Mouse (Mus musculus): Measurements from ENCODE around the gene 6330403K07Rik. TPM values are rescaled to one million over a fixed set of nuclear protein-coding genes. Genes with fewer than 3 reads are reported as not detected.

Gene 6330403K07Rik
- polyA plus RNA-seq (2015; fragmentation: Nextera tagmentation; extraction: Ambion mirVana), result 151 and 165 TPM in 2 replicates

- Histone ChIP-seq H3K36me3 (peaks cover 1% of the 10 kb centered on the region; the same call in 1 of the 2 replicates), H3K4me1 (0 out of 2 replicates have a peak, but pooled peaks cover 13% of the 10 kb centered on the region), H3K27me3 (no peaks in the 10 kb centered on the region), H3K27ac (peak within 1 kb of the TSS; percentile 93), H3K4me3 (peak within 1 kb of the TSS; percentile 64), H3K4me2 (peak within 1 kb of the TSS; percentile 78), H3K9me3 (no peaks in the 10 kb centered on the region), H3K9ac (peak within 1 kb of the TSS; percentile 60)
- WGBS, result under 1% methylated on average over 28 of the region's 31 CpGs
- peak; percentile 97 for ATAC-seq (ENCODE audit: insufficient number of reproducible peaks, low FRiP score, low TSS enrichment, low read depth)
These were observed at the start of gene 6330403K07Rik for GRCm38 (mm10) chr11:71033163-71033761. Gene 6330403K07Rik (minus strand): TSS chr11:71033513.

- Histone ChIP-seq H3K9ac (no peak overlapping the region), H3K36me3 (no peaks in the 10 kb centered on the region), H3K4me1 (no peaks in the 10 kb centered on the region), H3K9me3 (no peaks in the 10 kb centered on the region), H3K27me3 (no peaks in the 10 kb centered on the region), H3K4me2 (no peak overlapping the region), H3K4me3 (no peak overlapping the region), H3K27ac (no peak overlapping the region)
- no peak for ATAC-seq (ENCODE audit: insufficient number of reproducible peaks, low FRiP score, low TSS enrichment, low read depth)
- WGBS, result 77% methylated on average over 1 of the region's 1 CpGs
These were observed 43.0 kb upstream of the 6330403K07Rik start for GRCm38 (mm10) chr11:71076342-71076741.

- Histone ChIP-seq H3K4me2 (no peak overlapping the region), H3K27me3 (no peaks in the 10 kb centered on the region), H3K36me3 (no peaks in the 10 kb centered on the region), H3K4me1 (no peaks in the 10 kb centered on the region), H3K4me3 (no peak overlapping the region), H3K9ac (no peak overlapping the region), H3K9me3 (no peaks in the 10 kb centered on the region), H3K27ac (no peak overlapping the region)
- 12% methylated on average over 1 of the region's 1 CpGs for WGBS
- ATAC-seq (ENCODE audit: insufficient number of reproducible peaks, low FRiP score, low TSS enrichment, low read depth), result no peak
These were observed 19.2 kb upstream of the 6330403K07Rik start for GRCm38 (mm10) chr11:71052554-71052953.

GRCm38 (mm10) chr11:71039526-71040298, 6.4 kb upstream of the 6330403K07Rik start:
- Histone ChIP-seq H3K9ac (no peak overlapping the region), H3K36me3 (no peaks in the 10 kb centered on the region), H3K27me3 (no peaks in the 10 kb centered on the region), H3K4me3 (no peak overlapping the region), H3K27ac (no peak overlapping the region), H3K9me3 (no peaks in the 10 kb centered on the region), H3K4me2 (no peak overlapping the region), H3K4me1 (no peaks in the 10 kb centered on the region)
- ATAC-seq (ENCODE audit: insufficient number of reproducible peaks, low FRiP score, low TSS enrichment, low read depth), result no peak
- 95% methylated on average over 5 of the region's 5 CpGs for WGBS

- peak overlapping the region; percentile 60 for H3K9ac ChIP-seq
- no peaks in the 10 kb centered on the region for H3K27me3 ChIP-seq
- H3K4me3 ChIP-seq, result peak overlapping the region; percentile 64
- WGBS, result 4% methylated on average over 26 of the region's 26 CpGs
- H3K4me2 ChIP-seq, result peak overlapping the region; percentile 78
- H3K9me3 ChIP-seq, result no peaks in the 10 kb centered on the region
- no peak for ATAC-seq (ENCODE audit: insufficient number of reproducible peaks, low FRiP score, low TSS enrichment, low read depth)
- peak overlapping the region; percentile 93 for H3K27ac ChIP-seq
- 0 out of 2 replicates have a peak, but pooled peaks cover 13% of the 10 kb centered on the region for H3K4me1 ChIP-seq
- peaks cover 7% of the 10 kb centered on the region for H3K36me3 ChIP-seq
These were observed 686 bp downstream of the 6330403K07Rik start for GRCm38 (mm10) chr11:71032491-71033162.

GRCm38 (mm10) chr11:71032070-71032469, 1.2 kb downstream of the 6330403K07Rik start:
- peak overlapping the region; percentile 93 for H3K27ac ChIP-seq

GRCm38 (mm10) chr11:71029403-71030118, 3.8 kb downstream of the 6330403K07Rik start:
- H3K4me1 ChIP-seq, result 0 out of 2 replicates have a peak, but pooled peaks cover 13% of the 10 kb centered on the region

More at GRCm38 (mm10) chr11:71032070-71032469, 1.2 kb downstream of the 6330403K07Rik start:
- WGBS, result 52% methylated on average over 7 of the region's 7 CpGs
- Histone ChIP-seq H3K4me3 (peak overlapping the region; percentile 64), H3K4me1 (0 out of 2 replicates have a peak, but pooled peaks cover 13% of the 10 kb centered on the region), H3K9me3 (no peaks in the 10 kb centered on the region), H3K9ac (peak overlapping the region; percentile 60; the same call in 1 of the 2 replicates), H3K4me2 (peak overlapping the region; percentile 78), H3K27me3 (no peaks in the 10 kb centered on the region), H3K36me3 (peaks cover 13% of the 10 kb centered on the region)
- ATAC-seq (ENCODE audit: insufficient number of reproducible peaks, low FRiP score, low TSS enrichment, low read depth), result no peak

GRCm38 (mm10) chr11:71028280-71028679, 5.0 kb downstream of the 6330403K07Rik start:
- no peak overlapping the region for H3K27ac ChIP-seq
- H3K4me1 ChIP-seq, result 0 out of 2 replicates have a peak, but pooled peaks cover 13% of the 10 kb centered on the region
- no peak for ATAC-seq (ENCODE audit: insufficient number of reproducible peaks, low FRiP score, low TSS enrichment, low read depth)
- H3K4me3 ChIP-seq, result no peak overlapping the region
- H3K9ac ChIP-seq, result no peak overlapping the region
- 64% methylated on average over 3 of the region's 3 CpGs for WGBS
- no peaks in the 10 kb centered on the region for H3K9me3 ChIP-seq
- peaks cover 42% of the 10 kb centered on the region for H3K36me3 ChIP-seq
- no peak overlapping the region for H3K4me2 ChIP-seq
- no peaks in the 10 kb centered on the region for H3K27me3 ChIP-seq

More at GRCm38 (mm10) chr11:71029403-71030118, 3.8 kb downstream of the 6330403K07Rik start:
- Histone ChIP-seq H3K36me3 (peaks cover 37% of the 10 kb centered on the region), H3K27ac (no peak overlapping the region), H3K27me3 (no peaks in the 10 kb centered on the region), H3K4me3 (no peak overlapping the region), H3K9ac (no peak overlapping the region), H3K9me3 (no peaks in the 10 kb centered on the region), H3K4me2 (no peak overlapping the region)
- ATAC-seq (ENCODE audit: insufficient number of reproducible peaks, low FRiP score, low TSS enrichment, low read depth), result no peak
- 76% methylated on average over 3 of the region's 3 CpGs for WGBS

GRCm38 (mm10) chr11:71019201-71020068, 13.9 kb downstream of the 6330403K07Rik start, which contains the start of the genes Mis12 and Derl2:
Gene Mis12 (plus strand): TSS chr11:71019611.
Gene Derl2 (minus strand): TSS chr11:71019841.
- Histone ChIP-seq H3K9ac (peak within 1 kb of the TSS; percentile 96), H3K9me3 (no peaks in the 10 kb centered on the region), H3K36me3 (peaks cover 11% of the 10 kb centered on the region; the same call in 1 of the 2 replicates), H3K4me3 (peak within 1 kb of the TSS; percentile 80), H3K4me2 (peak within 1 kb of the TSS; percentile 65), H3K27ac (peak within 1 kb of the TSS; percentile 94), H3K27me3 (no peaks in the 10 kb centered on the region), H3K4me1 (peaks cover 25% of the 10 kb centered on the region)
- peak; percentile 100 for ATAC-seq (ENCODE audit: insufficient number of reproducible peaks, low FRiP score, low TSS enrichment, low read depth)
- under 1% methylated on average over 71 of the region's 71 CpGs for WGBS

GRCm38 (mm10) chr11:71018416-71019200, 14.7 kb downstream of the 6330403K07Rik start:
- peak; percentile 1; the same call in 1 of the 2 replicates for ATAC-seq (ENCODE audit: insufficient number of reproducible peaks, low FRiP score, low TSS enrichment, low read depth)
- peak overlapping the region; percentile 82 for H3K27ac ChIP-seq
- H3K36me3 ChIP-seq, result peaks cover 16% of the 10 kb centered on the region
- no peaks in the 10 kb centered on the region for H3K27me3 ChIP-seq
- H3K4me1 ChIP-seq, result peaks cover 25% of the 10 kb centered on the region
- H3K4me3 ChIP-seq, result peak overlapping the region; percentile 80
- WGBS, result 5% methylated on average over 28 of the region's 28 CpGs
- peak overlapping the region; percentile 96 for H3K9ac ChIP-seq
- no peaks in the 10 kb centered on the region for H3K9me3 ChIP-seq
- H3K4me2 ChIP-seq, result peak overlapping the region; percentile 64

All from limb, embryonic 15.5 days (tissue).